Mouse (Mus musculus): ENCODE results near the gene Prtn3.

The Prtn3 gene

GRCm38 (mm10) chr10:79874290-79874862 is at the start of gene Prtn3, which contains the start of gene Plppr3:
Gene Prtn3, plus strand, starts transcription at chr10:79874476.
Gene Plppr3, minus strand, starts transcription at chr10:79874634.
- peak; percentile 55 for DNase-seq (ENCODE audit: low spot score)

- no peak for DNase-seq (ENCODE audit: low spot score)
Measured at GRCm38 (mm10) chr10:79831583-79831982, 42.7 kb upstream of the Prtn3 start.

GRCm38 (mm10) chr10:79832026-79832785 is 42.1 kb upstream of the Prtn3 start:
- DNase-seq (ENCODE audit: low spot score) = no peak

- no peak for DNase-seq (ENCODE audit: low spot score)
Measured at GRCm38 (mm10) chr10:79832786-79833181, 41.5 kb upstream of the Prtn3 start.

GRCm38 (mm10) chr10:79834769-79835398 is 39.4 kb upstream of the Prtn3 start:
- peak; percentile 78 for DNase-seq (ENCODE audit: low spot score)

GRCm38 (mm10) chr10:79836918-79837317 is 37.4 kb upstream of the Prtn3 start:
- DNase-seq (ENCODE audit: low spot score) = no peak

- no peak for DNase-seq (ENCODE audit: low spot score)
Measured at GRCm38 (mm10) chr10:79838151-79838550, 36.1 kb upstream of the Prtn3 start.

- no peak for DNase-seq (ENCODE audit: low spot score)
Measured at GRCm38 (mm10) chr10:79840091-79840490, 34.2 kb upstream of the Prtn3 start.

GRCm38 (mm10) chr10:79840644-79841551 is 33.4 kb upstream of the Prtn3 start:
- peak; percentile 63 for DNase-seq (ENCODE audit: low spot score)

- DNase-seq (ENCODE audit: low spot score) = no peak
Measured at GRCm38 (mm10) chr10:79842322-79842721, 32.0 kb upstream of the Prtn3 start.

GRCm38 (mm10) chr10:79843476-79843875 is 30.8 kb upstream of the Prtn3 start:
- no peak for DNase-seq (ENCODE audit: low spot score)

- no peak for DNase-seq (ENCODE audit: low spot score)
Measured at GRCm38 (mm10) chr10:79846553-79846952, 27.7 kb upstream of the Prtn3 start.

GRCm38 (mm10) chr10:79849941-79850628 is 24.2 kb upstream of the Prtn3 start:
- no peak for DNase-seq (ENCODE audit: low spot score)

- no peak for DNase-seq (ENCODE audit: low spot score)
Measured at GRCm38 (mm10) chr10:79851653-79852052, 22.6 kb upstream of the Prtn3 start.

- DNase-seq (ENCODE audit: low spot score) = no peak
Measured at GRCm38 (mm10) chr10:79852107-79852789, 22.0 kb upstream of the Prtn3 start.

GRCm38 (mm10) chr10:79852827-79853226 is 21.4 kb upstream of the Prtn3 start:
- DNase-seq (ENCODE audit: low spot score) = no peak

GRCm38 (mm10) chr10:79853392-79853791 is 20.9 kb upstream of the Prtn3 start:
- peak; percentile 99 for DNase-seq (ENCODE audit: low spot score)

- peak; percentile 99 for DNase-seq (ENCODE audit: low spot score)
Measured at GRCm38 (mm10) chr10:79853860-79854795, 20.1 kb upstream of the Prtn3 start, which contains the start of gene Ptbp1. Gene Ptbp1, plus strand, starts transcription at chr10:79854427.

- DNase-seq (ENCODE audit: low spot score) = peak; percentile 70
Measured at GRCm38 (mm10) chr10:79854801-79855541, 19.3 kb upstream of the Prtn3 start.
